Mouse (Mus musculus) kidney, adult 2 months (tissue): ENCODE results near the gene Slc5a10. TPM values are rescaled to one million over a fixed set of nuclear protein-coding genes. Genes with fewer than 3 reads are reported as not detected.

Source experiments
- DNase-seq: peaks from one replicate; pipeline ENCODE4 v3.0.0; 2021
- H3K27ac ChIP-seq: fragments of 200-500 bp; 2 replicates; pipeline ENCODE4 v1.5.1; 2012; ENCODE audit warnings: low read depth, low read length, control low read depth, inconsistent platforms; ENCODE audit not compliant: insufficient read depth
- H3K27me3 ChIP-seq: fragments of 200-500 bp; replicated peaks from 2 replicates; pipeline ENCODE4 v1.6.1; 2012; ENCODE audit warnings: mild to moderate bottlenecking, moderate library complexity, low read length, inconsistent platforms; ENCODE audit not compliant: control insufficient read depth, insufficient read depth
- H3K36me3 ChIP-seq: fragments of 200-500 bp; 2 replicates; pipeline ENCODE4 v1.6.1; 2012; ENCODE audit warnings: mild to moderate bottlenecking, moderate library complexity, low read length, inconsistent platforms; ENCODE audit not compliant: control insufficient read depth, insufficient read depth
- H3K4me1 ChIP-seq: fragments of 200-500 bp; 2 replicates; pipeline ENCODE4 v1.6.1; 2011; ENCODE audit warnings: low read length; ENCODE audit not compliant: control insufficient read depth, insufficient read depth
- H3K4me3 ChIP-seq: fragments of 200-500 bp; 2 replicates; pipeline ENCODE4 v1.5.1; 2011; ENCODE audit warnings: mild to moderate bottlenecking, low read depth, low read length, control low read depth; ENCODE audit not compliant: insufficient read depth
- CTCF ChIP-seq: fragments of 200-500 bp; conservative IDR thresholded peaks from 2 replicates; pipeline ENCODE4 v1.5.1; 2011; ENCODE audit warnings: low read depth, mild to moderate bottlenecking, control low read depth, low read length, moderate library complexity, mixed read lengths; ENCODE audit not compliant: insufficient read depth, insufficient read length
- POLR2A ChIP-seq: fragments of 200-500 bp; IDR thresholded peaks from one replicate; pipeline ENCODE4 v1.6.1; 2011; ENCODE audit warnings: low read depth, low read length, control low read depth
- WGBS: fragments of 180-500 bp; shearing (Covaris S2); methylation state at CpG from one replicate; pipeline ENCODE4 v1.1.7; 2018; 5-methylcytosine and 5-hydroxymethylcytosine counted together
- polyA plus RNA-seq: library from polyadenylated mRNA; depleted of rRNA; stranded (reverse); fragments of >200 nt; gene quantifications from 2 replicates; pipeline ENCODE4 v1.2.3, GENCODE M21; 2012

The Slc5a10 gene
- polyA plus RNA-seq, 1 experiment = 348 TPM

DNA sequence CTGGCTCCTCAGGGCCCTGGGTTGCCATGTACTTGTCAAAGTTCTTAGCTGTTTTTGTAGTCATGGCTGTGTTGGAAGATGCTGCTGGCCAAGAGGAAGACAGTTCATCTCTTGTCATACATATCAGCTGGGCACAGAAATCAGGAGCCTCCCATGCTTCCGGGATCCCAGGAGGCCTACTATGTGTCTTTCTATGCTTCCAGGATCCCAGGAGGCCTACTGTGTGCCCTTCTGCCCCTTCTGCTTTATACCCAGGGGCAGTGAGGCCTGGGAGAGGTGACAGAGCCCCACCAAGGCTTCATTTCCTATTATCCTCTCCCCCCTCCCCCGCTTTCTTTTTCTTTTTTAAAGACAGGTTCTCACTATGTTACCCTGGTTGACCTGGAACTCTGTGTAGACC lies 15.0 kb downstream of the Slc5a10 start:
- WGBS = 88% methylated on average over 2 of the region's 2 CpGs
- H3K27ac ChIP-seq = no peak overlapping the region
- no peak overlapping the region for H3K4me3 ChIP-seq
- no peaks in the 10 kb centered on the region for H3K27me3 ChIP-seq
- DNase-seq = no peak
- peaks cover 9% of the 10 kb centered on the region for H3K4me1 ChIP-seq
- no peaks in the 10 kb centered on the region for H3K36me3 ChIP-seq
- TF ChIP-seq POLR2A (no peak), CTCF (no peak)

DNA sequence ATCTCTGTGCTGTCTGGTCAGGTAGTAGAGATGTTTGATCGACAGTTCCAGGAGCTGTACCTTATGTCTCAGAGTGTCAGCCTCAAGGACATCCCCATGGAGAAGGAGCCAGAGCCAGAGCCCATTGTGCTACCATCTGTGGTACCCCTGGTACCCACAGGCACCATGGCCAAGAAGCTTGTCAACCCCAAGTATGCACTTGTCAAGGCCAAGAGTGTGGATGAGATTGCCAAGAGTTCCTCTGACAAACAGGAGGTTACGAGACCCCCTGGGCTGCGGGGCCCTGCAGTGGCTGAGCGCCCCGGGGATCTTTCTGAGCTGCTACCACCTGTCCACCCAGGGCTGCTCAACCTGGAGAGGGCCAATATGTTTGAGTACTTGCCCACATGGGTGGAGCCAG lies 18.1 kb downstream of the Slc5a10 start:
- DNase-seq = no peak
- H3K27me3 ChIP-seq = no peaks in the 10 kb centered on the region
- WGBS = 89% methylated on average over 5 of the region's 5 CpGs
- peaks cover 17% of the 10 kb centered on the region for H3K4me1 ChIP-seq
- H3K4me3 ChIP-seq = no peak overlapping the region
- H3K27ac ChIP-seq = no peak overlapping the region
- H3K36me3 ChIP-seq = no peaks in the 10 kb centered on the region
- TF ChIP-seq CTCF = no peak
- TF ChIP-seq POLR2A = no peak

DNA sequence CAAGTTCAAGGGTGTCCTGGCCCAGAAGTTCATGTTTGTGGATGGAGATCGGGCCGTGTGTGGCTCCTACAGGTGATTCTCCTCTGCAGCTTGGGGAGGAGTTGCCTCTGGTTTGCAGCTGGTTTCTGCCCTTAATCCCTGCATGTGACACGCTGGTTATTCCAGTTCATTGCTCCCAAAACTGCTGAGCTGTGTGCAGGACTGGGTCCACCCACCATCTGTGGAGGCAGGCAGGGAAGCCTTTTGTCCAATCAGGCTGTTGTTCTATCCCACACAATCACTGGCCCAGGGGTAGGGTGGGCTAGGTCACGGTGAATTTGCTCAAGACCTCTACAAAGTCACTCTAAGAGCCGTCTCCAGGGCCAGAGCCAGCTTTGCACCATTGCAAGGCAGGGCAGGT lies 18.9 kb downstream of the Slc5a10 start:
- peak; percentile 91 for DNase-seq
- H3K4me1 ChIP-seq = peaks cover 17% of the 10 kb centered on the region
- TF ChIP-seq CTCF (no peak), POLR2A (no peak)
- H3K36me3 ChIP-seq = no peaks in the 10 kb centered on the region
- H3K27ac ChIP-seq = peak overlapping the region; percentile 63
- WGBS = 36% methylated on average over 5 of the region's 5 CpGs
- no peak overlapping the region for H3K4me3 ChIP-seq
- no peaks in the 10 kb centered on the region for H3K27me3 ChIP-seq

DNA sequence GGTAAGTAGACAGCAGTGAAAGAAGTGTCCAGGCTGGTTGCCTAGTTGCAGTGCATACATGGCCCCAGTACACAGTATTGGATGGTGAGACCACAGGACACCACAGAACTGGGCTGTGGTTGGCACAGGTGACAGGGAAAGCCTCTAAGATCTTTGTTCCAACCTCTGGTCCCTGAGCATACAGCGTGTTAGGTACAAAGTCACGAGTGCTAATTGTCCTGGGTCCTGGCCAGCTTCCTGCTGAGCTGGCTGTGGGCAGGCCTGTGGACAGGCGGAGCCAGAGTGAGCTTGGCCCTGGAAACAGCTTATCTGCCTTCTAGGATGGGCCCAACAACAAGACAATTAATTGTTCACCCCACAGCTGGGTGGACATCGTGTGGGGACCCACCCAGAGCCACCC lies 20.7 kb downstream of the Slc5a10 start:
- H3K27me3 ChIP-seq = no peaks in the 10 kb centered on the region
- H3K27ac ChIP-seq = peak overlapping the region; percentile 2; the same call in 1 of the 2 replicates
- WGBS = 23% methylated on average over 4 of the region's 4 CpGs
- H3K4me1 ChIP-seq = peaks cover 17% of the 10 kb centered on the region
- DNase-seq = peak; percentile 95
- H3K36me3 ChIP-seq = no peaks in the 10 kb centered on the region
- TF ChIP-seq POLR2A (no peak), CTCF (no peak)
- no peak overlapping the region for H3K4me3 ChIP-seq

DNA sequence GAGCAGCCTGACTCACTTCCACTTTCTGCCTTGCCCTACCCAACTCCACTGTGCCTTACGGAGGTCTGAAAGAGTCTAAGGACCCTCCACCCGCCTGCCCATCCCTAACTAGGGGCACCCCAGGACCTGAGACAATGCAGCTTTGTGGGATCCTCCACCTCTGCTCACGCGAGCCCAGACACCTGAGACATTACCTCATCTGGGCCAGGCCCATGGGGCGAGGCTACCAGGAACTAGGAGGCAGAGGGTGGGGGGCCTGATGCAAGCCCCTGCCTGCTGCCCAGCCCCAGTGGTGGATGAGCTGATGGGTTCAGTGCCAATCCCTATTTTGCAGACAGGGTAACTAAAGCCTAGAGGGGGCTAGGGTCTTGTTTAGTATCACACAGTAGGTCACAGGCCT lies 21.2 kb downstream of the Slc5a10 start:
- no peak for TF ChIP-seq CTCF
- no peak for TF ChIP-seq POLR2A
- no peak for DNase-seq
- Histone ChIP-seq H3K27ac (peak overlapping the region; percentile 2; the same call in 1 of the 2 replicates), H3K27me3 (no peaks in the 10 kb centered on the region), H3K4me3 (no peak overlapping the region), H3K4me1 (peaks cover 17% of the 10 kb centered on the region), H3K36me3 (no peaks in the 10 kb centered on the region)
- 83% methylated on average over 5 of the region's 5 CpGs for WGBS

DNA sequence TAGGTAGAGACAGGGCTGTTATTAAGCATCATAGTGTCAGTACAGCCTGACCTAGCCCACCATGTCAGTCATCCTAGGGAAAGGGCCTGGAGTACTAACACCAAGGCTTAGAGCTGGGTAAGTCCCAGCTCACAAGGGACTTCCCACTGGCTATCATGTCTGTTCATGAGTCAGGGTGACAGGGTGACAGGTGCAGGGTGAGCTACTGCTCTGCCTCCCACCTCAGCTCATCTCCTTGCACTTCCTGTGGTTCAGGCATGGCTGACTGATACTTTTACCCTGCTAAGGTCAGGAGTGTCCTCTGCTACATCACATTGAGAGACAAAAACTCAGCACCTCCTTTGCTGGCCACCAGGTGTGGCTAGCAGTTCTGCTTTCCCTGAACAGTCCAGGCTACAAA lies 21.8 kb downstream of the Slc5a10 start:
- Histone ChIP-seq H3K27ac (no peak overlapping the region), H3K27me3 (no peaks in the 10 kb centered on the region), H3K4me1 (peaks cover 17% of the 10 kb centered on the region), H3K36me3 (no peaks in the 10 kb centered on the region), H3K4me3 (no peak overlapping the region)
- no peak for TF ChIP-seq CTCF
- TF ChIP-seq POLR2A = no peak
- no peak for DNase-seq

DNA sequence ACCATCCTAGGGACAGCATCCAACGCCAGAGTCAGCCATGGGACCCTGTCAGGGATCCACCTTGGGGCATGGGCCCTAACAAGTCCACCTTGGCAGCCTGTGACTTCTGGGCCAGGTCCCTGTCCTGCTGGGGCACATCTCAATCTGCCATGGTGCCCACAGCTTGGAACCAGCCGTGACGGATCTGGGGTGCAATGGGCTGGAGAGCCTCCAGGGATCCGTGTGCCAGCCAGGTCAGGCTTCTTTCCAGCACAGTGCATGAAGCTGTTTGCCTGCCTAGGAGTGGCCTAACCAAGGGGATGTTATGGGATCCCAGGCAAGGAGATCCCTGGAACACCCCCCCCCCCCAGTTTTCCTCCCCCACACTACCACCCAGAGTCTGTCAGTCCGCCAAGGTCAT lies 27.6 kb downstream of the Slc5a10 start:
- no peak for DNase-seq
- TF ChIP-seq POLR2A (no peak), CTCF (no peak)
- no peaks in the 10 kb centered on the region for H3K36me3 ChIP-seq
- no peak overlapping the region for H3K4me3 ChIP-seq
- H3K27me3 ChIP-seq = no peaks in the 10 kb centered on the region
- no peaks in the 10 kb centered on the region for H3K4me1 ChIP-seq
- 81% methylated on average over 5 of the region's 5 CpGs for WGBS
- no peak overlapping the region for H3K27ac ChIP-seq

DNA sequence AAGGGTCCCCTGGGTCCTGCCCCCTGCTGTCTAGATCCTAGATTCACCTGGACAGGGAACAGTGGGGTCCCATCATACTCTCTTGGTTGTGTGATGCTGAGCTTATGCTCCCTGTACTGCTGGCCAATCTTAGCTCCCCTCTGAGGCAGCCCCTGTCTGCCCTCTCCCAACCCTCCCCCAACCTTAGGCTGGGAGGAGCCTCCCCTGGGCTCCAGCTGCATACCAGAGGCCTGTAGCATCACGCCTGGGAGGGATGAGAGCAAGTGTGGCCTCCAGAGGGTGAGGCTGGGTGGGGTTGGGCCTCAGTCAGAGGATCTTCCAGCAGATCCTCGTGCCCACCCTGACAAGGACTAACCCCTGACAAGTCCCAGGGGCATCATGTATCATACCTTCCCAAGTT lies 33.0 kb downstream of the Slc5a10 start:
- Histone ChIP-seq H3K4me3 (no peak overlapping the region), H3K4me1 (peaks cover 8% of the 10 kb centered on the region), H3K27ac (no peak overlapping the region), H3K36me3 (no peaks in the 10 kb centered on the region), H3K27me3 (no peaks in the 10 kb centered on the region)
- WGBS = 64% methylated on average over 2 of the region's 2 CpGs
- DNase-seq = no peak
- TF ChIP-seq CTCF (no peak), POLR2A (no peak)
